Mouse (Mus musculus) frontal cortex, adult (tissue): ENCODE results near the gene Epb41.

Experiments
- ATAC-seq: cut with Nextera tagmentation; 2 replicates; pipeline ENCODE4 v1.9.2; 2017; ENCODE audit warnings: mild to moderate bottlenecking, moderate library complexity, mixed read lengths; ENCODE audit not compliant: low TSS enrichment

Epb41 gene

GRCm38 (mm10) chr4:131898503-131899179, 176.5 kb downstream of the Epb41 start:
- ATAC-seq: no peak

- no peak for ATAC-seq
Measured at GRCm38 (mm10) chr4:131897787-131898186, 177.3 kb downstream of the Epb41 start.

GRCm38 (mm10) chr4:131897109-131897508, 178.0 kb downstream of the Epb41 start:
- no peak for ATAC-seq

- ATAC-seq: no peak
Measured at GRCm38 (mm10) chr4:131890692-131891091, 184.4 kb downstream of the Epb41 start.

GRCm38 (mm10) chr4:131888564-131888963, 186.6 kb downstream of the Epb41 start:
- no peak for ATAC-seq

- no peak for ATAC-seq
Measured at GRCm38 (mm10) chr4:131885376-131885775, 189.7 kb downstream of the Epb41 start.

- ATAC-seq: no peak
Measured at GRCm38 (mm10) chr4:131883571-131883970, 191.6 kb downstream of the Epb41 start.

GRCm38 (mm10) chr4:131881306-131881705, 193.8 kb downstream of the Epb41 start:
- ATAC-seq: no peak

GRCm38 (mm10) chr4:131879692-131880091, 195.4 kb downstream of the Epb41 start:
- no peak for ATAC-seq

- ATAC-seq: no peak
Measured at GRCm38 (mm10) chr4:131876836-131877235, 198.3 kb downstream of the Epb41 start.

GRCm38 (mm10) chr4:131875242-131875641, 199.9 kb downstream of the Epb41 start:
- no peak for ATAC-seq

GRCm38 (mm10) chr4:131874567-131874966, 200.6 kb downstream of the Epb41 start:
- no peak for ATAC-seq

- ATAC-seq: no peak; the same call in 1 of the 2 replicates
Measured at GRCm38 (mm10) chr4:131874169-131874536, 201.0 kb downstream of the Epb41 start.
